Mouse (Mus musculus): Measurements from ENCODE around the gene Siglece. TPM values are rescaled to one million over a fixed set of nuclear protein-coding genes. Genes with fewer than 3 reads are reported as not detected.
A peak's percentile ranks its signal among the peaks of the same experiment; 100 is the strongest.

Siglece gene
- total RNA-seq, 4 experiments from 2014 or later, result 1.1 to 1.3 (median 1.3) TPM

DNA sequence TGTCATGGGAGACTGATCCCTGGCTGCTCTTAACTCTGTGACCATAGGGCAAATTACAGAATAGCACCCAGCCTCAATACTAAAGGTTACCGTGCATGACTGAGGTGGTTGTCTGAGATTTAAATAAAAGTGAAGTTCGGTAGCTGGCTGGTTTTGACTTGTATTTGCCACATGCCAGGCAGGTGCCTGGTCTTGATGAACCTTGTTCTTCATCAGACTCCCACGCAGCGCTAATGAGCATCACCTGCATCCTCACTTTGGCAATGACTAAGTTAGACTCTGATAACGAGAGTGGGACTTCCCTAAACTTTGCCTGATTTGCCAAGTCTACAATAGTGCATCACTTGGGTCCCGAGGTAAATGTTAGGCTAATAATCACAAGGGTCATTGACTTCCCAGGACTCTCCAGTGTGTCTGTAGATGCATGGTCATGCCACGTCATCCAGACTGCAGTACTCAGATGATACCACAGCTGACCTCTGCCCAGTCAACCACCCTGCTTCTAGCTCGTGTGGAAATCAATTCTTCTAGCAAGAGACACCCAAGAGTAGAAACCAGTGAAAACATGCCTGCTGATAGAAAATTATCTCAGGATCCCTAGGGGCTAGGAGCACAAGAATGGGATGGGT is 34.1 kb downstream of the Siglece start:
- no peak for DNase-seq (ENCODE audit: low spot score in 2 of 2)

DNA sequence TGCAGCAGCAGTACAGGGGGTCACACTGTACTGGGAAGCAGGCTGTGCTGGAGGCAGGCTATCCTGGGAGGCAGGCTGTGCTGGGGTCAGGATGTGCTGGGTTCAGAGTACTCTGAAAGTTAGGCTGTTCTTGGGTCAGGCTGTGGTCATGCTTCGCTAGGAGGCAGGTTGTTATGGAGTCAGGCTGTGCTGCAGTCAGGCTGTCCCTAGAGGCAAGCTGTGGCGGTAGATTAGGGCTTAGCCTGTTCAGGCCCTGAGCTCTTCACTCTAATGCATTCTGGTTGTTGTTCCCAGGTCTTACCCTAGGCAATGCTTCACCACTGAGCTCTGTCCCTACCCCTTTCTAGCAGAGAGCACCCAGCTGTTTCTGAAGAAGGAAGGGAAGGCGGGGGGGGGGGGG is 34.9 kb downstream of the Siglece start:
- no peak for DNase-seq (ENCODE audit: low spot score in 2 of 2)

DNA sequence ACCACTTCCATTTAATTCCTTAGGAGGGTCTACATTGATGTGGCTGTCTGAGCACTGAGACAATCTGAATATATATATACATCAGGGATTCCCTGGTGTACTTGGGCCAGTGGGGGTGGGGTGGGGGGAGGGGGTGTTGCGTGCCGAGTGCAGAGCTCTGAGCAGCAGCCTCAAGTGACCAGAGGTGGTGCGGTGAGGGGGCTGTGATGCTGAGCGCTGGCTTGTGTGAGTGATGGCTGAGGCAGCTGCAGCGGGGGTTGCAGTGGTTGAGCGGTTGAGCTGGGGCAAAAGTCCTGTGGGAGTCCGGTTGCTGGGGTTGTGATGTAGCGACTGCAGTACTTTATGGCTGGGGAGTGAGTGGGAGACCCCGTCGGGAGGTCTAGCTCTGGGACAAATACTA is 36.1 kb downstream of the Siglece start:
- DNase-seq (ENCODE audit: low spot score in 2 of 2), result no peak

- no peak for DNase-seq (ENCODE audit: low spot score in 2 of 2)
Measured at GRCm38 (mm10) chr7:43622927-43623326, 37.0 kb downstream of the Siglece start.

DNA sequence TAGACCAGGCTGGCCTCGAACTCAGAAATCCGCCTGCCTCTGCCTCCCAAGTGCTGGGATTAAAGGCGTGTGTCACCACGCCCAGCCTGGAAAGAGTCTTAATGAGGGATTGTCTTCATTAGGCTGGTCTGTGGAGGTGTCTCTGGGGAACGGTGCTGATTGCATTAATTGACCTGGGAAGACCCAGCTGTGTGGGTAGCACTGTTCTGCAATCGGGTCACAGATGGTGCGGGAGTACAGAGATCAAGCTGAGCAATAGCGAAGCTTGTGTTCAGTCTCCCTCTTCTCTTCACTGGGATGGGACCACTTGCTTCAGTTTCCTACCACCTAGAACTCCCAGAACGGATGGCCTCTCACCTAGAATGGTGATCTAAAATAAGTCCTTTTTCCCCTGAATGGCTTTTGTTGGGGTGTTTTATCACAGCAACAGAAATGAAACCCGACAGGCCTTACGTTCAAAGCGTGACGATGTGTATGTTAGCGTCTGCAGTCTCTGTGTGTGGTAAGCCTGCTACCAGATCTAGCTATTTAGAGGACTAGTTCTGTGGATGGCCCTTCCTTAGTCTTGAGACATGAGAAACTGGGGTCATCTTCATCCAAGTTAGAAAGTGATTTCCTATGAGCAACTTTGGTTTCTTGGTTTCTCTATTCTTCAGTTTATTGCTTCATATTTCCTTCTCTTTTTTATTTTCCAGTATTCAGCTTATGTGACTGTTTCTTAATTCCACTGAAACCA is 46.0 kb downstream of the Siglece start:
- DNase-seq (ENCODE audit: low spot score in 2 of 2), result no peak

DNA sequence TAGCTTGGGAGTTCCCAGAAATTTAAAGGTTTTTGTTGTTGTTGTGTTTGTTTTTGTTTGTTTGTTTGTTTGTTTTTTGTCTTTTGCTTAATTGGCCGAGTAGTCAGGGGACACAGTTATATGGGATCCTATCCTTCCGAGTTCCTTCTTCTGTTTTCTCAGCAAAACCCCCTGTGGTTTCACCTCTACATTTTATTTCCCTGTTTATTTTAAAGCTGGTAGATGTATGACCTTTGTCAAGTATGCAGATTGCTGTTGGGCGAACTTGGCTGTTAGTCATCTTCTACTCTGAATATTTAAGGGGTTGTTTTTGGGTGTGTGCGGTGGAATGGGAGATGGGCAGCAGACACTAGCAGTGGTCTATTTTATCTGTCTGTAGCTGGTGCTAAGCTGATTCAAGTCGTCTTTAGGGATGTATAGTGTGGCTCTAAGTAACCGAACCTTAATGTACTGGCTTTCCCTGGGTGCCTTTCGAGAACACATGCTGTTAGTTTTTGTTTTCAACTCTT is 51.6 kb downstream of the Siglece start:
- no peak for DNase-seq (ENCODE audit: low spot score in 2 of 2)

DNA sequence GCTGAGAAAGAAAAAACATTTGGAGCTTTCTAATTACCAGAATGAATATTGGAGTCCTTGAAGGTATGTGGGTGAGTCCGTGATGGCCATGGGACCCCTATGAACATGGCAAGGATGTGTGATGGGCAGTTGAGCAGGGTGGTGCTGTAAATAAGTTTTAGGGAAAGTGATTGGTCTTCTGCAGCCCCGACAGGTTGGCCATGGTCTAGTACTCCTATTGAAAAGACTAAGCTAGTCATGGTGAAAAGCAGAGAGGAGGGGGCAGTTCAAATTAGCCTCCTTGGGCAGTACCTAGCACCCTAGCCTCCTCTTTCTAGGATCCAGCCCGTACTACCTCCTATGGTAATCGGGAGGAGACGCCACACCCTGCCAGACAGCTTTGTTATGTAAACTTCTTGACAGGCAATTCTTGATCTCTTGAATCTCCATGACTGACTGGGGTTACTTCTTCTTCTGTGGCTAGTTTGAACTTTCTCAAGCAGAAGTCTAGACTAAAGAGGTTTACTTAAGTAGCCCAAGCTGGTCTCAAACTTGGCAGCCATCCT is 52.1 kb downstream of the Siglece start:
- DNase-seq (ENCODE audit: low spot score in 2 of 2), result no peak

DNA sequence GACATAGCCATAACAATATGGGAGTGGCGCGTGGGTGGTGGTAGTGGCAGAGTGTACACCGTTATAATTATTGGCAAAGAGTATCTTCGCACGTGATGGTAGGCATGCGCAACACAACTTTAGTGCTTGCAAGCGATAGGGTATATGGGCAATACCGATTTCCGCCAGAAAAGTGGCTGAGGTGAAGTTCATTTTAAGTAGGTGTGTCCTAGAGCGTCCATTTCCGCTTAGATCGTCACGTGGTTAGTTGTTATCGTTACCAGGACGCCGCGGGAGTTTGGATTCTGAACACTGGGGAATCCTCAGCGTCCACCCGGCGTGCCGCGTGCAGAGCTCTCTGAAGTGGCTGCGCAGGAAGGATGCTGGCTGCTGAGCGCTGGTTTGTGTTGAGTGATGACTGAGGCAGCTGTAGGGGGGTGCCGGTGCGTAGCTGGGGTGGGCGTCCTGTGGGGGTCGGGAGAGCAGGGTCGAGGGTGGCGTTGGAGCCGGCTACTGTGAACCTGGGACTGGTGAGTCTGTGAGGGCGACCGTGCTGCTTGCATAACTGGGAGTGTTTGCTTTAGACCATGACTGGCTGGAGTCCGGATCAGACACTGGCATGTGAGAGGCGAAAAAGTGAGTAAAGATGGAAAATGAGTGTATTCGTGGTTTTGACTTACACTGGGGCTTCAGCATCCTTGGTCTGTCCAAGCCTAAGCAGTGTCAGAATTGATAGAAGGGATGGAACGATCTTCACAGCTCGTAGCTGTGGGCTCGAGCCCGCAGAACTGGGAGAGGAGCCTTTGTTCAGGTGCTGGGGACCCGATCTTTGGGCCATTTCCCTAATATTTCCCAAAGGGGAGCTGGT is 52.8 kb downstream of the Siglece start, which contains the start of gene Zfp819:
TSS of gene Zfp819 (plus strand) at position 274 of the 847 bp plus-strand sequence.
- DNase-seq (ENCODE audit: low spot score in 2 of 2), result peak; percentile 26 to 63

GRCm38 (mm10) chr7:43601884-43602283 is 58.1 kb downstream of the Siglece start:
- DNase-seq (ENCODE audit: low spot score in 2 of 2), result no peak

Other genes with a start within 250 kb of the Siglece start
- not detected for gene Lim2, start 232.5 kb downstream of the Siglece start, total RNA-seq (2022)
- not detected for gene Nkg7, start 223.1 kb downstream of the Siglece start, total RNA-seq (2022)
- not detected for gene Cldnd2, start 219.4 kb downstream of the Siglece start, total RNA-seq (2022)
- gene Etfb, start 216.1 kb downstream of the Siglece start, total RNA-seq (2022), result 10 to 100 TPM; 52.0 to 61.0 (median 58.8) TPM
- 1 to 10 TPM in 1 of 4 experiments, under 1 TPM in 1, not detected in 2; 0.64 to 2.2 TPM for gene Gm45233, start 216.0 kb downstream of the Siglece start, total RNA-seq (2022)
- gene Vsig10l, start 197.0 kb downstream of the Siglece start, total RNA-seq (2022), result 1 to 10 TPM; 1.4 to 2.3 (median 2.0) TPM
- gene Iglon5, start 170.1 kb downstream of the Siglece start, total RNA-seq (2022), result 10 to 100 TPM; 24.9 to 27.1 (median 25.8) TPM
- gene 4931406B18Rik, start 154.2 kb downstream of the Siglece start, total RNA-seq (2022), result not detected
- gene Cd33, start 115.7 kb downstream of the Siglece start, total RNA-seq (2022), result 10 to 100 TPM in 1 of 4 experiments, 1 to 10 TPM in 3; 5.0 to 11.8 (median 7.3) TPM
- gene Zfp658, start 97.9 kb downstream of the Siglece start, total RNA-seq (2022), result 1 to 10 TPM; 3.8 to 6.1 (median 4.7) TPM
- 10 to 100 TPM; 17.8 to 18.8 (median 18.2) TPM for gene Zfp719, start 80.6 kb downstream of the Siglece start, total RNA-seq (2022)
- gene Zfp819, start 53.0 kb downstream of the Siglece start, total RNA-seq (2022), result under 1 TPM; 0.26 to 0.35 (median 0.29) TPM
- not detected for gene Ceacam18, start 25.5 kb downstream of the Siglece start, total RNA-seq (2022)
- 1 to 10 TPM; 7.9 to 9.9 (median 9.3) TPM for gene Ctu1, start 11.9 kb upstream of the Siglece start, total RNA-seq (2022)
- not detected for gene Klk14, start 30.3 kb upstream of the Siglece start, total RNA-seq (2022)
- not detected for gene Klk13, start 52.4 kb upstream of the Siglece start, total RNA-seq (2022)
- not detected for gene Klk12, start 108.7 kb upstream of the Siglece start, total RNA-seq (2022)
- gene Klk11, start 114.4 kb upstream of the Siglece start, total RNA-seq (2022), result not detected
- gene Klk10, start 120.9 kb upstream of the Siglece start, total RNA-seq (2022), result not detected
- gene Klk9, start 131.7 kb upstream of the Siglece start, total RNA-seq (2022), result not detected
- gene Klk8, start 137.4 kb upstream of the Siglece start, total RNA-seq (2022), result 1 to 10 TPM; 5.2 to 7.4 (median 6.5) TPM
- not detected for gene Klk7, start 151.1 kb upstream of the Siglece start, total RNA-seq (2022)
- 1 to 10 TPM; 3.2 to 9.7 (median 6.3) TPM for gene Klk6, start 164.3 kb upstream of the Siglece start, total RNA-seq (2022)
- gene Klk5, start 181.8 kb upstream of the Siglece start, total RNA-seq (2022), result not detected
- gene Klk4, start 221.0 kb upstream of the Siglece start, total RNA-seq (2022), result not detected

Measured in left cerebral cortex, adult 8-10 months (tissue).